Mouse (Mus musculus) bone marrow, adult 2 months (tissue): Measurements from ENCODE around the gene Rph3a.

Experiments used
- CTCF ChIP-seq: fragments of 200-500 bp; IDR thresholded peaks from 2 replicates; pipeline ENCODE4 v1.5.1; 2011; ENCODE audit warnings: low read length, control low read depth; ENCODE audit not compliant: control insufficient read depth, insufficient read depth
- POLR2A ChIP-seq: fragments of 200-500 bp; IDR thresholded peaks from 2 replicates; pipeline ENCODE4 v1.6.1; 2011; ENCODE audit warnings: low read depth, mild to moderate bottlenecking, control low read depth, low read length, borderline replicate concordance; ENCODE audit not compliant: control insufficient read depth

- TF ChIP-seq CTCF (no peak), POLR2A (no peak)
These were observed 111.6 kb downstream of the Rph3a start for GRCm38 (mm10) chr5:120898307-120898706.
